Mouse (Mus musculus) heart, embryonic 15.5 days (tissue): ENCODE data around the gene Olfr938. TPM values are rescaled to one million over a fixed set of nuclear protein-coding genes. Genes with fewer than 3 reads are reported as not detected.

Experiments used
- ATAC-seq: fragments of 200-750 bp; cut with Nextera tagmentation; replicated peaks from 2 replicates; pipeline ENCODE4 v1.8.0; 2017; ENCODE audit warnings: low read depth, moderate TSS enrichment; ENCODE audit not compliant: insufficient number of reproducible peaks, insufficient read depth, low FRiP score
- H3K27ac ChIP-seq: fragments of 300-500 bp; sonication (generic); 2 replicates; pipeline ENCODE4 v1.5.1; 2015; ENCODE audit warnings: mild to moderate bottlenecking, inconsistent platforms
- H3K27me3 ChIP-seq: fragments of 300-500 bp; sonication (generic); 2 replicates; pipeline ENCODE4 v1.6.1; 2015; ENCODE audit warnings: inconsistent platforms
- H3K36me3 ChIP-seq: fragments of 300-500 bp; sonication (generic); 2 replicates; pipeline ENCODE4 v1.6.1; 2015; ENCODE audit warnings: mild to moderate bottlenecking, inconsistent platforms
- H3K4me1 ChIP-seq: fragments of 300-500 bp; sonication (generic); replicated peaks from 2 replicates; pipeline ENCODE4 v1.6.1; 2015; ENCODE audit warnings: inconsistent platforms
- H3K4me2 ChIP-seq: fragments of 300-500 bp; sonication (generic); 2 replicates; pipeline ENCODE4 v1.6.1; 2015; ENCODE audit warnings: inconsistent platforms, mild to moderate bottlenecking, moderate library complexity
- H3K4me3 ChIP-seq: fragments of 300-500 bp; sonication (generic); 2 replicates; pipeline ENCODE4 v1.5.1; 2015; ENCODE audit warnings: mild to moderate bottlenecking, inconsistent platforms
- H3K9ac ChIP-seq: fragments of 300-500 bp; sonication (generic); 2 replicates; pipeline ENCODE4 v1.6.1; 2015; ENCODE audit warnings: mild to moderate bottlenecking, inconsistent platforms
- H3K9me3 ChIP-seq: fragments of 300-500 bp; sonication (generic); replicated peaks from 2 replicates; pipeline ENCODE4 v1.6.1; 2016; ENCODE audit warnings: inconsistent platforms
- WGBS: fragments of 180-500 bp; shearing (Covaris S2); methylation state at CpG from one replicate; pipeline ENCODE4 v1.1.7; 2015; ENCODE audit warnings: mixed read lengths; 5-methylcytosine and 5-hydroxymethylcytosine counted together
- microRNA-seq: library from miRNA; unstranded; fragments of <30 nt; microRNA quantifications from one replicate; pipeline ENCODE4, GENCODE M21; 2016
- polyA plus RNA-seq: library from polyadenylated mRNA; unstranded; fragments of >200 nt; fragmentation: Nextera tagmentation; extraction: Ambion mirVana; gene quantifications from 2 replicates; pipeline ENCODE4 v1.2.1, GENCODE M21; 2015

Olfr938 gene
- polyA plus RNA-seq: not detected in 2 replicates

- H3K9me3 ChIP-seq: no peaks in the 10 kb centered on the region; the same call in 1 of the 2 replicates
- H3K27ac ChIP-seq: no peak within 1 kb of the TSS
- no peak within 1 kb of the TSS for H3K4me3 ChIP-seq
- WGBS: 78% methylated on average over 2 of the region's 2 CpGs
- no peak within 1 kb of the TSS for H3K4me2 ChIP-seq
- no peaks in the 10 kb centered on the region for H3K36me3 ChIP-seq
- H3K4me1 ChIP-seq: no peaks in the 10 kb centered on the region
- no peak within 1 kb of the TSS for H3K9ac ChIP-seq
- no peak for ATAC-seq
- H3K27me3 ChIP-seq: no peaks in the 10 kb centered on the region
Observed at GRCm38 (mm10) chr9:39078787-39079186, at the start of gene Olfr938. Gene Olfr938, minus strand, starts transcription at chr9:39078887.

- no peak for ATAC-seq
- Histone ChIP-seq H3K4me2 (no peak within 1 kb of the TSS), H3K27ac (no peak within 1 kb of the TSS), H3K9ac (no peak within 1 kb of the TSS), H3K4me3 (no peak within 1 kb of the TSS), H3K9me3 (no peaks in the 10 kb centered on the region), H3K4me1 (no peaks in the 10 kb centered on the region), H3K36me3 (no peaks in the 10 kb centered on the region), H3K27me3 (no peaks in the 10 kb centered on the region)
Observed at GRCm38 (mm10) chr9:39127831-39128230, 49.1 kb upstream of the Olfr938 start, which contains the start of gene Olfr27. Gene Olfr27, plus strand, starts transcription at chr9:39128131.

- Histone ChIP-seq H3K27me3 (no peaks in the 10 kb centered on the region), H3K4me1 (no peaks in the 10 kb centered on the region), H3K9ac (no peak overlapping the region), H3K36me3 (no peaks in the 10 kb centered on the region), H3K4me3 (no peak overlapping the region), H3K27ac (no peak overlapping the region), H3K4me2 (no peak overlapping the region), H3K9me3 (no peaks in the 10 kb centered on the region)
- 74% methylated on average over 1 of the region's 1 CpGs for WGBS
- no peak for ATAC-seq
Observed at GRCm38 (mm10) chr9:39127326-39127725, 48.6 kb upstream of the Olfr938 start.

GRCm38 (mm10) chr9:39064851-39065250 lies 13.8 kb downstream of the Olfr938 start, which contains the start of gene Olfr937:
Gene Olfr937, minus strand, starts transcription at chr9:39064951.
- no peak within 1 kb of the TSS for H3K4me2 ChIP-seq
- WGBS: 59% methylated on average over 1 of the region's 1 CpGs
- no peaks in the 10 kb centered on the region for H3K36me3 ChIP-seq
- H3K9ac ChIP-seq: no peak within 1 kb of the TSS
- ATAC-seq: no peak
- H3K4me3 ChIP-seq: no peak within 1 kb of the TSS
- no peak within 1 kb of the TSS for H3K27ac ChIP-seq
- H3K27me3 ChIP-seq: no peaks in the 10 kb centered on the region
- no peaks in the 10 kb centered on the region for H3K4me1 ChIP-seq
- H3K9me3 ChIP-seq: no peaks in the 10 kb centered on the region

Small RNA genes within 50 kb of the gene (microRNA-seq; reads per million reads assigned to microRNA genes)
- not detected for gene Gm25032
- not detected for gene Gm25529

Other genes with a start within 250 kb of the Olfr938 start
- not detected in 2 replicates for gene Olfr924, start 234.4 kb downstream of the Olfr938 start, polyA plus RNA-seq
- not detected in 2 replicates for gene Olfr26, start 223.8 kb downstream of the Olfr938 start, polyA plus RNA-seq
- gene Olfr926, start 201.8 kb downstream of the Olfr938 start, polyA plus RNA-seq: not detected in 2 replicates
- gene Olfr930, start 149.1 kb downstream of the Olfr938 start, polyA plus RNA-seq: not detected in 2 replicates
- not detected in 2 replicates for gene Olfr933, start 106.6 kb downstream of the Olfr938 start, polyA plus RNA-seq
- not detected in 2 replicates for gene Olfr934, start 90.6 kb downstream of the Olfr938 start, polyA plus RNA-seq
- not detected in 2 replicates for gene Olfr935, start 79.2 kb downstream of the Olfr938 start, polyA plus RNA-seq
- gene Olfr146, start 55.5 kb downstream of the Olfr938 start, polyA plus RNA-seq: not detected in 2 replicates
- gene Olfr937, start 13.9 kb downstream of the Olfr938 start, polyA plus RNA-seq: not detected in 2 replicates
- gene Olfr27, start 49.2 kb upstream of the Olfr938 start, polyA plus RNA-seq: not detected in 2 replicates
- not detected in 2 replicates for gene Olfr943, start 87.4 kb upstream of the Olfr938 start, polyA plus RNA-seq
- gene Olfr944, start 123.0 kb upstream of the Olfr938 start, polyA plus RNA-seq: not detected in 2 replicates
- not detected in 2 replicates for gene Olfr1537, start 171.1 kb upstream of the Olfr938 start, polyA plus RNA-seq
- not detected in 2 replicates for gene Olfr945, start 197.9 kb upstream of the Olfr938 start, polyA plus RNA-seq
- gene Olfr948, start 247.2 kb upstream of the Olfr938 start, polyA plus RNA-seq: not detected in 2 replicates